Mouse (Mus musculus) liver, embryonic 13.5 days (tissue): ENCODE results near the gene Bpi. TPM values are rescaled to one million over a fixed set of nuclear protein-coding genes. Genes with fewer than 3 reads are reported as not detected.

ENCODE experiments used
- ATAC-seq: fragments of 200-750 bp; cut with Nextera tagmentation; 2 replicates; pipeline ENCODE4 v1.8.0; 2017; ENCODE audit warnings: low read depth, mild to moderate bottlenecking, moderate number of reproducible peaks, moderate library complexity
- DNase-seq: peaks from one replicate; pipeline ENCODE4 v3.0.0; 2022
- H3K27ac ChIP-seq: fragments of 300-500 bp; sonication (generic); 2 replicates; pipeline ENCODE4 v1.5.1; 2015; ENCODE audit warnings: moderate library complexity, mild to moderate bottlenecking, inconsistent platforms
- H3K27me3 ChIP-seq: fragments of 300-500 bp; sonication (generic); 2 replicates; pipeline ENCODE4 v1.6.1; 2015; ENCODE audit warnings: mild to moderate bottlenecking, inconsistent platforms
- H3K36me3 ChIP-seq: fragments of 300-500 bp; sonication (generic); 2 replicates; pipeline ENCODE4 v1.6.1; 2015; ENCODE audit warnings: mild to moderate bottlenecking, inconsistent platforms
- H3K4me1 ChIP-seq: fragments of 300-500 bp; sonication (generic); replicated peaks from 2 replicates; pipeline ENCODE4 v1.6.1; 2015; ENCODE audit warnings: inconsistent platforms
- H3K4me2 ChIP-seq: fragments of 300-500 bp; sonication (generic); 2 replicates; pipeline ENCODE4 v1.6.1; 2015; ENCODE audit warnings: inconsistent platforms, mild to moderate bottlenecking, moderate library complexity
- H3K4me3 ChIP-seq: fragments of 300-500 bp; sonication (generic); replicated peaks from 2 replicates; pipeline ENCODE4 v1.5.1; 2015; ENCODE audit warnings: mild to moderate bottlenecking, inconsistent platforms
- H3K9ac ChIP-seq: fragments of 300-500 bp; sonication (generic); 2 replicates; pipeline ENCODE4 v1.6.1; 2015; ENCODE audit warnings: mild to moderate bottlenecking, inconsistent platforms
- H3K9me3 ChIP-seq: fragments of 300-500 bp; sonication (generic); replicated peaks from 2 replicates; pipeline ENCODE4 v1.6.1; 2016; ENCODE audit warnings: inconsistent platforms
- WGBS: fragments of 180-500 bp; shearing (Covaris S2); methylation state at CpG from one replicate; pipeline ENCODE4 v1.1.7; 2015; ENCODE audit not compliant: insufficient replicate concordance; 5-methylcytosine and 5-hydroxymethylcytosine counted together
- microRNA-seq: library from miRNA; unstranded; fragments of <30 nt; microRNA quantifications from one replicate; pipeline ENCODE4, GENCODE M21; 2016
- polyA plus RNA-seq: library from polyadenylated mRNA; unstranded; fragments of >200 nt; fragmentation: Nextera tagmentation; extraction: Ambion mirVana; gene quantifications from 2 replicates; pipeline ENCODE4 v1.2.1, GENCODE M21; 2015

Gene Bpi
- polyA plus RNA-seq, 1 experiment from 2014 or later: not detected

GRCm38 (mm10) chr2:158325609-158326008, 67.7 kb downstream of the Bpi start:
- no peak for DNase-seq
- H3K36me3 ChIP-seq: peaks cover 13% of the 10 kb centered on the region; the same call in 1 of the 2 replicates

More at GRCm38 (mm10) chr2:158325609-158326008, 67.7 kb downstream of the Bpi start:
- 66% methylated on average over 8 of the region's 8 CpGs for WGBS
- no peak overlapping the region for H3K4me3 ChIP-seq
- no peaks in the 10 kb centered on the region for H3K9me3 ChIP-seq
- H3K9ac ChIP-seq: no peak overlapping the region
- H3K27ac ChIP-seq: no peak overlapping the region
- no peaks in the 10 kb centered on the region for H3K4me1 ChIP-seq
- no peak overlapping the region for H3K4me2 ChIP-seq
- H3K27me3 ChIP-seq: no peaks in the 10 kb centered on the region
- ATAC-seq: no peak

Small RNA genes lying within 50 kb of the gene (microRNA-seq; reads per million reads assigned to microRNA genes)
- 2.1 reads per million for gene Mir7685

Other genes with a start within 250 kb of the Bpi start
- gene Tti1, start 229.7 kb upstream of the Bpi start, polyA plus RNA-seq: 14.0 and 16.2 TPM in 2 replicates
- 30.0 and 35.5 TPM in 2 replicates for gene Rprd1b, start 229.6 kb upstream of the Bpi start, polyA plus RNA-seq
- 63.8 and 68.2 TPM in 2 replicates for gene Tgm2, start 111.7 kb upstream of the Bpi start, polyA plus RNA-seq
- 0.31 and 0.47 TPM in 2 replicates for gene D630003M21Rik, start 28.9 kb upstream of the Bpi start, polyA plus RNA-seq
- gene Lbp, start 48.4 kb downstream of the Bpi start, polyA plus RNA-seq: 16.3 and 22.9 TPM in 2 replicates
- 1.4 and 1.5 TPM in 2 replicates for gene Snhg11, start 117.5 kb downstream of the Bpi start, polyA plus RNA-seq
- 6.0 and 6.3 TPM in 2 replicates for gene Ralgapb, start 151.8 kb downstream of the Bpi start, polyA plus RNA-seq
- not detected in 2 replicates for gene Adig, start 244.5 kb downstream of the Bpi start, polyA plus RNA-seq